In genomic region chr11:62744103-62744502, GRCm38 (mm10) we compare ENCODE assay signal across 9 mouse cellular contexts. TPM values are rescaled to one million over a fixed set of nuclear protein-coding genes. Genes with fewer than 3 reads are reported as not detected.
DNase-seq lines count a peak whose midpoint lies in the region; TF ChIP-seq lines count a peak whose summit lies in the region.
"Had no signal": no experiment of that assay in that cellular context is flagged by ENCODE, and none has a peak within 500 bp of the region (broad histone marks: within the 10 kb centered on the region; RNA-seq: fewer than 3 reads in every experiment).

No protein-coding gene starts in this region.

- no peak overlapping the region for H3K27ac ChIP-seq in ES-Bruce4 (ENCODE audit: insufficient read depth, low read length)
- H3K27ac ChIP-seq: heart, embryonic 15.5 days had no signal

- H3K9me3 ChIP-seq in ES-Bruce4 (replicated peaks; ENCODE audit: control insufficient read depth, insufficient read depth, low read length, poor library complexity, severe bottlenecking), result no peaks in the 10 kb centered on the region
- H3K9me3 ChIP-seq: heart, embryonic 15.5 days had no signal

- peak; percentile 83 for DNase-seq in adrenal gland, postnatal 10 days
- DNase-seq in embryo, embryonic 9.5 days (ENCODE audit: extremely low spot score), result peak; percentile 66
- DNase-seq in heart, adult 9 months (ENCODE audit: low spot score in 2 of 2), result peak; percentile 34 to 52
- peak; percentile 69 to 81 for DNase-seq in kidney, postnatal 25 days
- peak; percentile 63 to 66 for DNase-seq in lung, adult 18-20 months
- peak; percentile 56 for DNase-seq in retina, postnatal 7 days (ENCODE audit: low read depth, low spot score)
- DNase-seq in urinary bladder, postnatal 36 days (ENCODE audit: low spot score in 2 of 2), result peak; percentile 36 to 62

- H3K9ac ChIP-seq in ES-Bruce4 (ENCODE audit: low read depth, poor library complexity, severe bottlenecking), result no peak overlapping the region
- H3K9ac ChIP-seq: heart, embryonic 15.5 days had no signal

- no peaks in the 10 kb centered on the region for H3K36me3 ChIP-seq in ES-Bruce4 (ENCODE audit: control insufficient read depth, insufficient read depth, low read length, poor library complexity, severe bottlenecking)
- H3K36me3 ChIP-seq: heart, embryonic 15.5 days had no signal

- TF ChIP-seq CTCF in ES-Bruce4 (IDR thresholded peaks at IDR 0.05; ENCODE audit: low read depth, low read length), result peak; percentile 87

- H3K4me1 ChIP-seq in ES-Bruce4 (ENCODE audit: control insufficient read depth, insufficient read depth, low read length), result no peaks in the 10 kb centered on the region

- no peak overlapping the region for H3K4me3 ChIP-seq in ES-Bruce4 (ENCODE audit: low read depth, low read length)
- H3K4me3 ChIP-seq: heart, embryonic 15.5 days had no signal

- TF ChIP-seq EP300 in ES-Bruce4 (IDR thresholded peaks at IDR 0.05; ENCODE audit: insufficient read depth, low read depth, low read length), result no peak

- no peaks in the 10 kb centered on the region for H3K27me3 ChIP-seq in ES-Bruce4 (ENCODE audit: control insufficient read depth, insufficient read depth, low read length, poor library complexity, severe bottlenecking)

- no peak for TF ChIP-seq POLR2A in ES-Bruce4 (IDR thresholded peaks at IDR 0.05; ENCODE audit: insufficient read depth, low read length)

RNA-seq across cellular contexts. Expression of gene Gm10428, which starts 8.8 kb away (rescaled TPM):
- not detected in 2 replicates for polyA plus RNA-seq in ES-Bruce4 (2011; ENCODE audit: insufficient read depth, insufficient read length, low read depth, missing spikeins)
- total RNA-seq in adrenal gland, postnatal 10 days (2021), result not detected
- polyA plus RNA-seq: heart, embryonic 15.5 days had no signal

RNA-seq across cellular contexts. Expression of gene Zfp287, which starts 12.4 kb away (rescaled TPM):
- polyA plus RNA-seq in ES-Bruce4 (2011; ENCODE audit: insufficient read depth, insufficient read length, low read depth, missing spikeins), result 2.7 and 2.9 TPM in 2 replicates
- 1 to 10 TPM; 3.6 to 5.5 TPM for total RNA-seq in adrenal gland, postnatal 10 days (2021)

RNA-seq across cellular contexts. Expression of gene Zfp286, which starts 45.2 kb away (rescaled TPM):
- 2.9 and 3.6 TPM in 2 replicates for polyA plus RNA-seq in ES-Bruce4 (2011; ENCODE audit: insufficient read depth, insufficient read length, low read depth, missing spikeins)
- total RNA-seq in adrenal gland, postnatal 10 days (2021), result 1 to 10 TPM; 3.4 to 5.2 TPM
